Mouse (Mus musculus): ENCODE measurements around the gene Eed.

DNA sequence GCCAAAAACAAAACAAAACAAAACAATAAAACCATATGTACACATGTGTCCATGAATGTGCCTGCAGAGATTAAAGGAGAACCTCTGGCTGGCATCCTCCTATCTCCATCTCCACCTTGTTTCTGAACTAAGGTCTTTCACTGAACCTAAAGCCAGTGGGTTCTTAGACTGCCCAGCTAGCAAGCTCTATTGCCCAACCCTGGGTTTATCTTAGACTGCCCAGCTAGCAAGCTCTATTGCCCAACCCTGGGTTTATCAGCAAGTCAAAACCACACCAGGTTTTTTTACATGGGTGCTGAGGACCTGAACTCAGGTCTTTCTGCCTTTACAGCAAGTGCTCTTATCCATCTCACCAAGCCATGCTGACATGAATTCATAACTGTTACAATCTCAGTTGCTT, 17.6 kb downstream of the Eed start:
- TF ChIP-seq CTCF (IDR thresholded peaks at IDR 0.05) (no peak), EP300 (IDR thresholded peaks at IDR 0.05) (no peak)
